Mouse (Mus musculus) gastrocnemius, adult 2 months (tissue): ENCODE data around the gene Sp2. TPM values are rescaled to one million over a fixed set of nuclear protein-coding genes. Genes with fewer than 3 reads are reported as not detected.

ENCODE experiments used
- DNase-seq: peaks from one replicate; pipeline ENCODE4 v3.0.0; 2022
- H3K27ac ChIP-seq: fragments of 200-600 bp; 2 replicates; pipeline ENCODE4 v1.8.1; 2022; ENCODE audit warnings: mild to moderate bottlenecking
- H3K4me3 ChIP-seq: fragments of 200-600 bp; 2 replicates; pipeline ENCODE4 v1.8.1; 2022; ENCODE audit warnings: mild to moderate bottlenecking, moderate library complexity
- CTCF ChIP-seq: fragments of 200-600 bp; IDR thresholded peaks from 2 replicates; pipeline ENCODE4 v1.8.1; 2022; ENCODE audit warnings: antibody characterized with exemption, mild to moderate bottlenecking, moderate library complexity
- intact Hi-C: fragments of 180-260 bp; cut with DNase I; formaldehyde crosslinking; loops from one replicate; pipeline ENCODE4 v1.15.1; 2025
- total RNA-seq, 2 experiments: library from RNA; stranded (reverse); gene quantifications; 2 replicates each; pipeline ENCODE4 v1.2.3; 2021

Sp2 gene
- total RNA-seq, 2 experiments from 2014 or later, result 10.4 to 11.0 TPM

- peak overlapping the region; percentile 98 for H3K4me3 ChIP-seq
- intact Hi-C loops, result no loop called here
- no peak for TF ChIP-seq CTCF
- DNase-seq, result no peak
- peak overlapping the region; percentile 98 for H3K27ac ChIP-seq
Measured at GRCm38 (mm10) chr11:96975511-96976378, 7.0 kb downstream of the Sp2 start.

- intact Hi-C loops, result no loop called here
- no peak overlapping the region for H3K4me3 ChIP-seq
- H3K27ac ChIP-seq, result peak overlapping the region; percentile 98
- no peak for TF ChIP-seq CTCF
- DNase-seq, result no peak
Measured at GRCm38 (mm10) chr11:96974813-96975212, 7.9 kb downstream of the Sp2 start.

GRCm38 (mm10) chr11:96973426-96973964, 9.3 kb downstream of the Sp2 start:
- intact Hi-C loops, result no loop called here
- no peak for TF ChIP-seq CTCF
- Histone ChIP-seq H3K27ac (peak overlapping the region; percentile 98), H3K4me3 (peak overlapping the region; percentile 20; the same call in 1 of the 2 replicates)
- peak; percentile 73 for DNase-seq

- intact Hi-C loops, result no loop called here
- no peak for DNase-seq
- Histone ChIP-seq H3K4me3 (peak overlapping the region; percentile 20; the same call in 1 of the 2 replicates), H3K27ac (peak overlapping the region; percentile 98)
- no peak for TF ChIP-seq CTCF
Measured at GRCm38 (mm10) chr11:96972906-96973305, 9.9 kb downstream of the Sp2 start.

- Histone ChIP-seq H3K4me3 (peak overlapping the region; percentile 64), H3K27ac (peak overlapping the region; percentile 98)
- intact Hi-C loops, result no loop called here
- TF ChIP-seq CTCF, result no peak
- no peak for DNase-seq
Measured at GRCm38 (mm10) chr11:96970341-96970740, 12.4 kb downstream of the Sp2 start.

- H3K4me3 ChIP-seq, result peak overlapping the region; percentile 64
- intact Hi-C loops, result loop anchor here (5.0 kb wide), 1 partner anchor 97 kb away; no protein-coding TSS in a partner anchor
Measured at GRCm38 (mm10) chr11:96969746-96970145, 13.0 kb downstream of the Sp2 start.

GRCm38 (mm10) chr11:96969280-96969722, 13.5 kb downstream of the Sp2 start:
- peak overlapping the region; percentile 98 for H3K27ac ChIP-seq
- peak; percentile 66 for DNase-seq
- intact Hi-C loops, result loop anchor here (5.0 kb wide), 1 partner anchor 97 kb away; no protein-coding TSS in a partner anchor
- H3K4me3 ChIP-seq, result peak overlapping the region; percentile 64
- no peak for TF ChIP-seq CTCF

More at GRCm38 (mm10) chr11:96969746-96970145, 13.0 kb downstream of the Sp2 start:
- TF ChIP-seq CTCF, result no peak
- peak; percentile 89 for DNase-seq
- H3K27ac ChIP-seq, result peak overlapping the region; percentile 98

GRCm38 (mm10) chr11:96968476-96968875, 14.3 kb downstream of the Sp2 start:
- intact Hi-C loops, result loop anchor here (5.0 kb wide), 1 partner anchor 96 kb away; no protein-coding TSS in a partner anchor
- Histone ChIP-seq H3K4me3 (peak overlapping the region; percentile 64), H3K27ac (peak overlapping the region; percentile 98)
- TF ChIP-seq CTCF, result no peak
- DNase-seq, result peak; percentile 72

GRCm38 (mm10) chr11:96967544-96968269, 15.1 kb downstream of the Sp2 start:
- peak overlapping the region; percentile 98 for H3K27ac ChIP-seq
- intact Hi-C loops, result loop anchor here (5.0 kb wide), 1 partner anchor 95 kb away; no protein-coding TSS in a partner anchor
- no peak for TF ChIP-seq CTCF
- H3K4me3 ChIP-seq, result peak overlapping the region; percentile 64
- no peak for DNase-seq

- intact Hi-C loops, result loop anchor here (5.0 kb wide), 1 partner anchor 95 kb away; no protein-coding TSS in a partner anchor
- DNase-seq, result no peak
- peak overlapping the region; percentile 64 for H3K4me3 ChIP-seq
- peak overlapping the region; percentile 98 for H3K27ac ChIP-seq
- 0 out of 2 replicates have a peak, but pooled peaks have one; percentile 0 for TF ChIP-seq CTCF
Measured at GRCm38 (mm10) chr11:96966914-96967543, 15.7 kb downstream of the Sp2 start.

GRCm38 (mm10) chr11:96966172-96966571, 16.6 kb downstream of the Sp2 start:
- Histone ChIP-seq H3K27ac (peak overlapping the region; percentile 98), H3K4me3 (no peak overlapping the region)
- TF ChIP-seq CTCF, result no peak
- intact Hi-C loops, result loop anchor here (5.0 kb wide), 1 partner anchor 94 kb away; no protein-coding TSS in a partner anchor
- no peak for DNase-seq

GRCm38 (mm10) chr11:96963580-96963979, 19.2 kb downstream of the Sp2 start:
- Histone ChIP-seq H3K27ac (peak overlapping the region; percentile 69), H3K4me3 (no peak overlapping the region)
- peak; percentile 95 for TF ChIP-seq CTCF
- peak; percentile 94 for DNase-seq
- intact Hi-C loops, result loop anchor here (1.0 kb wide), 1 partner anchor 47 kb away; the partner anchor contains the start of gene Cdk5rap3
